Mouse (Mus musculus): ENCODE measurements around the gene Tmem253. TPM values are rescaled to one million over a fixed set of nuclear protein-coding genes. Genes with fewer than 3 reads are reported as not detected.
"Not testable (repeated sequence)": the region's sequence is repeated elsewhere in the genome, so short reads cannot be mapped to it uniquely, and the experiment has no call there.

The Tmem253 gene
- polyA plus RNA-seq, 1 experiment from 2014 or later, result 0.63 TPM

GRCm38 (mm10) chr14:52019051-52019589 lies 3.7 kb downstream of the Tmem253 start:
- Histone ChIP-seq H3K27me3 (ENCODE audit: poor library complexity, severe bottlenecking) (no peaks in the 10 kb centered on the region), H3K27ac (peak overlapping the region; percentile 99), H3K4me1 (peaks cover 92% of the 10 kb centered on the region), H3K4me3 (peak overlapping the region; percentile 71), H3K36me3 (replicated peaks) (peaks cover 8% of the 10 kb centered on the region), H3K9me3 (no peaks in the 10 kb centered on the region)
- no peak for DNase-seq (ENCODE audit: extremely low spot score, low spot score)
- WGBS, result 42% methylated on average over 12 of the region's 12 CpGs

DNA sequence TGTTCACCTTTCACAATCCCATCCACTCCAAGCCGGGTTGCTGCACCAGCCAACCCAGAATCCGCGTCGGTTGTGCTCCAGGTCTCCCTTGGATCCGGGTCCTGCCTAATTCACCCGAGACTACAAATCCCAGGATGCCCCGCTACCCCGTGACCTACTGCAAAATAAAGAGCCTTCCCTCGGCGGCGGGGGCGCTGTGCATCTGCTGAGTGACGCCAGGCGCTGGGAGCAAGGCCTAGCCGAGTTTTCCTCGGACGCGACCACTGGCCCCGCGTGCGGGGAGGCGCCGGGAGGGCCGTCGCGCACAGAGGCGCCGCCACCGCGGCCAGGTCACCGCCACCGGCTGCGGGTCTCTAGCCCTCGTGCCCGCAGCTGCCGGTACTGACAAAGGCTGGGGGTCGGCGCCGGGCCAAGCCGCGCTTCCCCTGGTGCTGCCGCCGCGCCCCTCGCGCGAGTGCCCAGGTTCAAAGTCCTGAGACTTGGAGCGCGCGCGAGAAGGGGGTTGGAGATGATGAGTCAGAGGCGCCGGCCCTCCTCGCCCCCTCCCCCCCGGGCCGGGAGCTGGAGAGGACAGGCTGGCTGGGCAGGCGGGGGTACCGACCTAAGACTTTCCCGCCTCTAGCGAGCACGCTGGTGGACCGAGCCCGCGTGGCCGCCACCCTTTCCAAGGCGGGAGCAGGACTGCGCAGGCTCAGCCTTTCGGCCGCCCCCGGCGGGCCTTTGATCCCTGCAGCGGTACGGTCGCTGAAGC lies 4.3 kb downstream of the Tmem253 start:
- H3K9me3 ChIP-seq, result no peaks in the 10 kb centered on the region
- peak overlapping the region; percentile 99 for H3K27ac ChIP-seq
- peaks cover 91% of the 10 kb centered on the region for H3K4me1 ChIP-seq
- H3K36me3 ChIP-seq (replicated peaks), result peaks cover 8% of the 10 kb centered on the region
- no peaks in the 10 kb centered on the region for H3K27me3 ChIP-seq (ENCODE audit: poor library complexity, severe bottlenecking)
- H3K4me3 ChIP-seq, result peak overlapping the region; percentile 71
- DNase-seq (ENCODE audit: extremely low spot score, low spot score), result peak; percentile 98
- under 1% methylated on average over 74 of the region's 74 CpGs for WGBS

DNA sequence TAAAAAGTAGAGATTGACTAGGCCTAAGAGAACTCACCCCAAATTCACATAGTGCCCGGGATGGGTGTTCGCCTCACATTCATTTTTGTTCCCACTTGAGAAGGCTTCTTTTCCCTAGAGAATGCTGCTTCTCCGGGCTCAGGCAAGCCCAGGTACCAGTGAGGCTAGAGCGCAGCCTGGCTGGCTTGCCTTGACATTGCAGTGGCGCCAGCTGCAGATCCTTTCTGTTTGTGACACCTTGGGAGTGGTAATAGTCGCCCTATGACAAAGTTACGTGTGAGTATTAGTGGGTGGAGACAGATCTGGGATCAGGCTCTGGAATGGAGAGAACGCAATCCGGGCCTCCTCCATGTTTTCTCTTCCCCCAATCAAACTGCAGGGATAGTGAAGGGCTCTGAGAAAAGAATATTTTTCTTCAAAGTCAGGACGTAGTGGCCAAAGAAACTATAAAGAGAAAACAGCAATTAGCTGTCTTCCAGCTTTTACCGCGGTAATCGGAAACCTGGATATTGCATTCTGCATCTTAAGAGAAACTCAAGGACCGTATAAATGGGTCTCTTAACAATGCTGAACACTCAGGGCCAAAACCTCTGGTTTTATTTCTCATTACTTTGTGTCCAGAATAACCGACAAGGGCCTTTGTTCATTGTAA lies 5.2 kb downstream of the Tmem253 start, which contains the start of gene Zfp219:
Gene Zfp219 (minus strand): TSS at position 248 of the 652 bp plus-strand sequence.
- 11% methylated on average over 15 of the region's 15 CpGs for WGBS
- peak within 1 kb of the TSS; percentile 71 for H3K4me3 ChIP-seq
- H3K36me3 ChIP-seq (replicated peaks), result peaks cover 8% of the 10 kb centered on the region
- no peaks in the 10 kb centered on the region for H3K27me3 ChIP-seq (ENCODE audit: poor library complexity, severe bottlenecking)
- DNase-seq (ENCODE audit: extremely low spot score, low spot score), result peak; percentile 77
- H3K27ac ChIP-seq, result peak within 1 kb of the TSS; percentile 99
- no peaks in the 10 kb centered on the region for H3K9me3 ChIP-seq
- H3K4me1 ChIP-seq, result peaks cover 83% of the 10 kb centered on the region

GRCm38 (mm10) chr14:52021138-52021529 lies 5.7 kb downstream of the Tmem253 start:
- Histone ChIP-seq H3K27me3 (ENCODE audit: poor library complexity, severe bottlenecking) (no peaks in the 10 kb centered on the region), H3K9me3 (no peaks in the 10 kb centered on the region), H3K4me3 (peak overlapping the region; percentile 71), H3K27ac (peak overlapping the region; percentile 99), H3K36me3 (replicated peaks) (peaks cover 8% of the 10 kb centered on the region), H3K4me1 (peaks cover 77% of the 10 kb centered on the region)
- 82% methylated on average over 4 of the region's 4 CpGs for WGBS
- no peak for DNase-seq (ENCODE audit: extremely low spot score, low spot score)

DNA sequence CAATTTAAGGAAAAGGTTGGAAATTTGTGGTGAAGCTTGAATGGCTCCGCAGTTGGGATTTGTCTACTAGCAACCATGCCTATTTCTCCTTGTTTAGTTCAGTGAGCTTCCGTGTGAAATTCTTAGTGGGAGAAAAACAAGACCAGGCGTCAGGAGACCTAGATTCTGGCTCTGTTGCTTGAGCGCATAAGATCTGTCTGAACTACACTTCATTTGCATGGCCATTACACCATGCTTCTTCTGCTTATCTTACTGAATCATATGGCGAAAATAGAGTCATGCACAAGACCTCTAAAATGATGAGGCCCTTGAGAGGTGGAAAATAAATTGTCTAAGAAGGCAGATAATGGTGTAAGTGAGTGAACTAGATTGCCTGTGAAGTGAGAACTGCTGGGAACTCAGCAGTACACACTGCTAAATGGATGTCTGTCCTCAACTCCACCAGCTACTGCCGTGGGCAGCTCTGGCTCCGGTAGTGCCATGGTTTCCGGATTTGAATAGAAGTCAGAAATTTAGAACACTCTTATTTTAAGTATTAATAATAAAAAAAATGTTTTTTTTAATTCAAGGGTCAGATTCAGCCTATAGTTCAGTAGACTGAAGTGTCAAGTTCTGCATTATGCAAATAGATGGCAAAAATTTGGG lies 6.2 kb downstream of the Tmem253 start:
- no peak for DNase-seq (ENCODE audit: extremely low spot score, low spot score)
- no peaks in the 10 kb centered on the region for H3K27me3 ChIP-seq (ENCODE audit: poor library complexity, severe bottlenecking)
- peak overlapping the region; percentile 71; the same call in 1 of the 2 replicates for H3K4me3 ChIP-seq
- H3K36me3 ChIP-seq (replicated peaks), result peaks cover 8% of the 10 kb centered on the region
- peak overlapping the region; percentile 99 for H3K27ac ChIP-seq
- no peaks in the 10 kb centered on the region for H3K9me3 ChIP-seq
- 90% methylated on average over 8 of the region's 8 CpGs for WGBS
- H3K4me1 ChIP-seq, result peaks cover 72% of the 10 kb centered on the region

GRCm38 (mm10) chr14:52022244-52022708 lies 6.8 kb downstream of the Tmem253 start:
- no peaks in the 10 kb centered on the region for H3K9me3 ChIP-seq
- H3K4me3 ChIP-seq, result peak overlapping the region; percentile 40; the same call in 1 of the 2 replicates
- peak overlapping the region; percentile 89 for H3K27ac ChIP-seq
- 68% methylated on average over 3 of the region's 3 CpGs for WGBS
- H3K36me3 ChIP-seq (replicated peaks), result peaks cover 8% of the 10 kb centered on the region
- DNase-seq (ENCODE audit: extremely low spot score, low spot score), result no peak
- H3K27me3 ChIP-seq (ENCODE audit: poor library complexity, severe bottlenecking), result no peaks in the 10 kb centered on the region
- H3K4me1 ChIP-seq, result peaks cover 66% of the 10 kb centered on the region

DNA sequence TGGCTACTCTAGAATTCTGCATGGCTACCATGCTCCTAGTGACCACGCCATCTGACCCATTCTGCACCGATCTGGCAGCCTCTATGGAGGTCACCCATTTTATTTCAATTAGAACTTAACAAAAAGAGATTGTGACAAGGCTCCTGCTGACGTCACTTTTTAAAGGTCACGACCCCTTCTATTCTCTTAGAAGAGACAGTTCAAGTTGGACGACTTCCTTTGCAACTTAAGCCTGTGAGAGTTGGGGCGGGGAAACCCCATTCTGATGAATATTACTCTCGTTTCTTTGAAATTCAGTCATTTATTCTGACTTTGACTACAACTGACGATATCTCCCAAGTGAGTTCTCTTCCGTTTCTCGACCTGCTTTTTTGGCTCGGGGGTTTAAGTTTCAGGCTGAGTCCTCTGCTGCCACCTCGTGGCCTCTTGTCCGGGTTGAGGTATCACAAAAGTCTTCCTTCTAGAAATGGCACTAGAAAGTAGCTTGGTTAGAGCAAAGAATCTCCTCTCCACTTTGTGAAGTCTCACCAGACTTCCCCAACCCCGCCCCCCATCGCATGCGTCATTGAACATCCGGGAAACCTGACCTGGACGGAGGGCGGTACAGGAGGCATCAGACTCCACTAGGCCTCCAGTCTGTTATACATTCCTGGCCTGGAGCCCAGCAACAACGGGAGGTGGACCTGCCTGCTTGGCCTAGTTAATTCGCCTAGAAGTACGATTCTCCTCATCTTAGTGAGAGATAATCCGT lies 7.4 kb downstream of the Tmem253 start:
- Histone ChIP-seq H3K4me1 (peaks cover 60% of the 10 kb centered on the region), H3K9me3 (no peaks in the 10 kb centered on the region), H3K36me3 (replicated peaks) (peaks cover 7% of the 10 kb centered on the region), H3K27me3 (ENCODE audit: poor library complexity, severe bottlenecking) (no peaks in the 10 kb centered on the region), H3K27ac (peak overlapping the region; percentile 89), H3K4me3 (peak overlapping the region; percentile 40)
- DNase-seq (ENCODE audit: extremely low spot score, low spot score), result peak; percentile 91
- 4% methylated on average over 23 of the region's 23 CpGs for WGBS

DNA sequence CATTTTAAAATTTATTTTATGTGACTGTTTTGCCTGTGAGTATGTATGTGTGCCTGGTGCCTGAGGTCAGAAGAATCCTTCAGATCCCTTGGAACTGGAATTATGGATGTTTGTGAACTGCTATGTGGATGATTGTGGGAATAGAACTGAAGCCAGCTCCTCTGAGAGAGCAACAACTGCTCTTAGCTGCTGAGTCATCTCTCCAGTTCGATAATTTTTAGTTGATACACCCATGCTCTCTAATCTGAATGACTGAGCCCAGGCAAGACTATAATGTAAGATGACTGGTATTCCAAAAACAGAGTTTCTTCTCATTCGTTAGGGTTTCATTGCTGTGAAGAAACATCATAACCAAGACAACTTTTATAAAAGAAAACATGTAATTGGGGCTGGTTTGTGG lies 8.7 kb downstream of the Tmem253 start:
- H3K27ac ChIP-seq, result no peak overlapping the region
- H3K27me3 ChIP-seq (ENCODE audit: poor library complexity, severe bottlenecking), result no peaks in the 10 kb centered on the region
- no peak overlapping the region for H3K4me3 ChIP-seq
- peaks cover 47% of the 10 kb centered on the region for H3K4me1 ChIP-seq
- 90% methylated on average over 2 of the region's 2 CpGs for WGBS
- H3K9me3 ChIP-seq, result no peaks in the 10 kb centered on the region
- no peaks in the 10 kb centered on the region for H3K36me3 ChIP-seq (replicated peaks)
- no peak for DNase-seq (ENCODE audit: extremely low spot score, low spot score)

DNA sequence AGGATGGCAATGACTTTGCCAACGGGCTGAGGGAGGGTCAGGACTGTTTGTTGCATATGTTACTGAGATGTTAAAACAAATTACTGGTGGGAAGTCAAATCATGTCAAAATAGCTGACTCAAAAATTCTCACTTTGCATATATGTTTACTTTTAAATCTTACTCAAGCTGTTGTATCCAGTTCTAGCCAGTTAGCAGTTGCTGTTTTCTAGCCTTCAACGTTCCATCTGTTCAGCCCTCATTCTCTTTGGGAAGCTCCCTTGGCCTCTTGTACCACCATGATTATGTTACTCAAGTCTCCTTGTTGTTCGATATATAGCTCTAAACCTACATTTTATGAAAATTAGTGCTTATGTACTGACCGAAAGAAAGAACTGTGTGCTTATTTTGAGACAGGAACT lies 10.9 kb downstream of the Tmem253 start:
- Histone ChIP-seq H3K27ac (no peak overlapping the region), H3K36me3 (replicated peaks) (no peaks in the 10 kb centered on the region), H3K9me3 (no peaks in the 10 kb centered on the region), H3K4me3 (no peak overlapping the region), H3K4me1 (peaks cover 26% of the 10 kb centered on the region), H3K27me3 (ENCODE audit: poor library complexity, severe bottlenecking) (no peaks in the 10 kb centered on the region)
- DNase-seq (ENCODE audit: extremely low spot score, low spot score), result no peak
- WGBS, result 92% methylated on average over 4 of the region's 4 CpGs

DNA sequence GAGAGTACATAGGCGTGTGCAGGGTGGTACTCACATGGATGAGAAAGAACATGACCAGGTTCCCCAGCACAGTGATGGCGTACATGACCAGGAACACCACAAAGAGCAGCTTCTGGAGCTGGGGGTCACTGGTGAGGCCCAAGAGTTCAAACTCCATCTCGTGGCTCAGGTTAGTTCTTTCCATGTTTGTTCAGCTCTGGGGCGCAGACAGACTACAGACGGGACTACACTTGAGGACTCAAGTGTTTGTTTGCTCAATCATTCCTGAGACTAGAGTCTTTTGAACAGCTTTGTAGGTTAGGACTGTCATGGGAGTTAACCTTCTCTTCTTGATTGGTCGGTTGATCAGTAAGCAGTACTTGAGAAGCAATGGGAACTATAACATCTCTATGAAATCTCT lies 20.5 kb downstream of the Tmem253 start:
- no peaks in the 10 kb centered on the region for H3K36me3 ChIP-seq (replicated peaks)
- 91% methylated on average over 6 of the region's 6 CpGs for WGBS
- H3K4me3 ChIP-seq, result no peak overlapping the region
- no peaks in the 10 kb centered on the region for H3K9me3 ChIP-seq
- H3K4me1 ChIP-seq, result no peaks in the 10 kb centered on the region
- no peak overlapping the region for H3K27ac ChIP-seq
- no peaks in the 10 kb centered on the region for H3K27me3 ChIP-seq (ENCODE audit: poor library complexity, severe bottlenecking)
- no peak for DNase-seq (ENCODE audit: extremely low spot score, low spot score)

DNA sequence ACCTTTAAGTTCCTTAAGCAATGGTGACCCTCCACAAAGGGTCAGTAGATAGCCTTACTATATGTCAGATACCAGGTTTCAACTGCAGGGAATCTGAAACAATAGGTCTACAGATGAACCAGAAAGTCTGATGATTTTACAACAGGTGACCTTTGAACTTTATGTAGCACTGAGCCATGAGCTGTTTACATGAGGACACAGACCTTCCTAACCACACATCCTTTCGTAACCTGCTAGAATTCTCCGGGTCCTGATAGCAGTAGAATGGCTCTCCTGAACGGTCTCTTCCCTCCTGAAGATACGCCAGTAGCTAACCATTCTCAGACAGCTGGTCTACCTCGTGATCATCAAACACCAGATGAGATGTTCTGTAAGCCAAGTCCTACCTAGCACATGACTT lies 23.9 kb downstream of the Tmem253 start:
- no peak overlapping the region for H3K4me3 ChIP-seq
- H3K4me1 ChIP-seq, result no peaks in the 10 kb centered on the region
- H3K9me3 ChIP-seq, result no peaks in the 10 kb centered on the region
- H3K27ac ChIP-seq, result no peak overlapping the region
- no peak for DNase-seq (ENCODE audit: extremely low spot score, low spot score)
- no peaks in the 10 kb centered on the region for H3K27me3 ChIP-seq (ENCODE audit: poor library complexity, severe bottlenecking)
- 91% methylated on average over 5 of the region's 5 CpGs for WGBS
- no peaks in the 10 kb centered on the region for H3K36me3 ChIP-seq (replicated peaks)

- 74% methylated on average over 3 of the region's 3 CpGs for WGBS
- not testable (repeated sequence) for H3K9me3 ChIP-seq; H3K27ac ChIP-seq; H3K4me3 ChIP-seq; H3K27me3 ChIP-seq (ENCODE audit: poor library complexity, severe bottlenecking); H3K36me3 ChIP-seq (replicated peaks); DNase-seq (ENCODE audit: extremely low spot score, low spot score)
- H3K4me1 ChIP-seq, result peaks cover 16% of the 10 kb centered on the region
Measured at GRCm38 (mm10) chr14:52042359-52042758, 26.9 kb downstream of the Tmem253 start, which contains the start of gene Olfr221. TSS of gene Olfr221 (minus strand) at chr14:52042459.
